Mouse (Mus musculus) layer of hippocampus, adult 11-12 months (tissue): ENCODE measurements at regions not wholly inside any gene's neighbourhood (a gene's known extent, or its start where the extent isn't known, plus 50 kb on each side); places are given as distances from the start of the nearest gene placed in this dataset.

ENCODE experiments used
- DNase-seq: peaks from one replicate; pipeline ENCODE4 v3.0.0; 2022; ENCODE audit warnings: low spot score

- DNase-seq = no peak
Measured at GRCm38 (mm10) chr19:23089761-23090514, 51.1 kb upstream of the Klf9 start.
